Mouse (Mus musculus) mature B cell (primary cell): ENCODE data around the gene Cntn2.

Source experiments
- in situ Hi-C: fragments of 300-500 bp; cut with MboI; formaldehyde crosslinking; loops from 2 replicates; pipeline ENCODE4 v1.14.3; 2019

Gene Cntn2

DNA sequence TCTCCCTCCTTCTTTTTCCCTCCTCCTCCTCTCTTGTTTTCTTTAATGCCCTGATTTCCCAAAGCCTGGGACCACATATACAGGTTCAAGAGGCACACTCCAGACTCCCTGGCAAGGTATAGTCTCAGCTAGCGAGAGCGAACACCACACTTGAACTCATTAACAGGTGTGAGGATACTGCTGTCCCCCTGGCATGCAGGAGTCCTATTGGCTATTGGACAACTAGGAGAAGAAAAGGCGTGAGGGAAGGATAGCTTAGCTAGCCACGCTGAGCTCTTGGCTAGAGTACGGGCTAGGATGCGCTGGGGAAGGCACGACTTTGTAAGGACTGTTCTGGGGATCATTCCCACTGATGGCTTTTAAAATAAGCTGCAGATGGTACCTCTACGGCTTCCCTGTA, 30.9 kb downstream of the Cntn2 start:
- in situ Hi-C loops = no loop called here

DNA sequence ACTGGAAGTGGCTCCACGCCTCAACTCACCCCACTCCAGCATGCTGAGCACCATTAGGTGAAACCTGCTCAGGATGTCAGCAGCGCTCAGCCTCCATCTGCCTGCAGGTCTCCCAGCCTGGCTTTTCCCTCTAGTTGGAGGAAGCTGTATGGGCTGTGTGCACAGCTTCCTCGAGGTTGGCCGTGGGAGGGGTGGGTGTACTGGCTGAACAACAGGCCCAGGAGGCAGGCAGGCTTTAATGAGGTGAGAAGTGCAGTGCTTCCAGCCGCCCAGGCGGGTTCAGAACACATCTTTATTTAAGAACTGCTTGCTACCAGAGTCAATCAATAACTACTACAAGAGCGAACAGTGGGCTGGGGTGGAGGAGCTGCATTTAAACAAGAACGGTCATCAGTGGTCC, 31.5 kb downstream of the Cntn2 start:
- in situ Hi-C loops = no loop called here

GRCm38 (mm10) chr1:132509771-132510170, 33.3 kb downstream of the Cntn2 start:
- in situ Hi-C loops = no loop called here

DNA sequence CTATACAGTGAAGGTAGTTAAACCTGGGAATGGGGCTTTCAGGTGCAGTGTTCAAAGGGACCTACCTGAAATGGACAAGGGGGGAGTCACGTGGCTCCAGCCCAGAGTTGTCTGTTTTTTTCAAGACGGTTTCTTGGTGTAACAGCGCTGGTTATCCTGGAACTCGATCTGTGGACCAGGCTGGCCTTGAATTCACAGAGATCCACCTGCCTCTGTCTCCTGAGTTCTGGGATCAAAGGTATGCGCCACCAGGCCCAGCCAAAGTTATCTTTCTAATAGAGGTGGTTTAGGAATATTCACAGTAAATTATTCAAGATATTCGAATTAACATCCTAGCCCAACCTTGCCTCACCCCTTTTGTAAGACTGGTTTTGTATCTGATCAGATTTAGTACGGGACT, 36.4 kb downstream of the Cntn2 start:
- in situ Hi-C loops = no loop called here

DNA sequence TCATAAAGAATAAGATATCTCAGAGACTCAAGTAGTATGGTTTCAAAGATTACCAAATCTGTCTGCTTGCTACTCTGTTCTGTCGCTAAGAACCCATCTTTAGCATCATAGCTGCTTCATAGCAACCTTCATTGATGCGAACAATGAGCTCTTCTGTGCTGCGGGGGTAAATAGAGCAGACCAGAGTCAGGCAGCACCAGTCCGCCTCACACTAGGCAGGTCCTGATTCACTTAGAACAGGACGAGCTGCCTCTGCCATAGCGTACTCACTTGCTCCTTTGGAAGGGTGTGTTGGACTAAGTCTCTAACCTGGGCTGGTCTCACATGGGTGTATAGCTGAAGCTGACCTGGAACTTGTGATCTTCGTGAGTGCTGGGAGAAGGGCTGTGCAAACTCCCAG, 37.0 kb downstream of the Cntn2 start, which contains the start of gene Tmem81:
Gene Tmem81, plus strand, starts transcription at position 173 of the 400 bp plus-strand sequence.
- in situ Hi-C loops = no loop called here

DNA sequence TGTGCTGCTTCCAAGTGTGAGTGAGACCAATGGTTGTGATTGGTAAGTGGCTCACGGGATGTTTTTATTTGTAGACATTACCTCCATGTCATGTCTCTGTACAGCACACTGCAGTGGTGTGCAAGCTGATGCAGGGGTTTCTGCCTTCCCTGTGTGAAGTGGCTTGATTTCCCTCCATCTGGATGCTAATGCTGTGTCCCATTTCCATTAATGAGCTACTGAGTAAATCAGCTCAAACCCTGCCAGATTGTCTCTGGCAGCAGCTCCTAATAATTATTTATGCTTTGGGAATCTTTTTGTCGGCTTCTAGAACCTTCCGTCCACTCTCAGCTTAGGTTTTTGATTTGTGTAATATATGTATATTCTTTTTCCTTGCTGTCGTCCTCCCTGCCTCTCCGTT, 37.9 kb downstream of the Cntn2 start:
- in situ Hi-C loops = no loop called here

DNA sequence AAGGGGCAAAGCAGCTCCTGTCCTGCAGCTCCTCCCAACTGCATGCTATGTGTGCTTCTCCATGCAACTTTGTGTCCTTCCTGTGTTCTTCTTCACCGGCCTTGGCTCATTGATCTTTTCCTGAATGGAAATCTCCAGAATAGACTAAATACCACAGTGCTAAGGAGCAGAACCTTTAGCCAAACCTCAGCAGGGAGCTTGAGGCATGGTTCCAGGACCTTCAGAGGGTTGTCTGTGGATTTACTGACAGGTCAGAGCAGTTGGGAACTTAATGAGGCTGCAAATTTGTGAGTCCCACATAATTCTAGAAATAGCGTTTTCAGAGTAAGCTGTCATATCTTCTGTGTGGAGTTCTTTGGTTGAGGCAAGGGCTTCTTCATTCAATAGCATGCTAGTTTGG, 42.5 kb downstream of the Cntn2 start:
- in situ Hi-C loops = no loop called here

DNA sequence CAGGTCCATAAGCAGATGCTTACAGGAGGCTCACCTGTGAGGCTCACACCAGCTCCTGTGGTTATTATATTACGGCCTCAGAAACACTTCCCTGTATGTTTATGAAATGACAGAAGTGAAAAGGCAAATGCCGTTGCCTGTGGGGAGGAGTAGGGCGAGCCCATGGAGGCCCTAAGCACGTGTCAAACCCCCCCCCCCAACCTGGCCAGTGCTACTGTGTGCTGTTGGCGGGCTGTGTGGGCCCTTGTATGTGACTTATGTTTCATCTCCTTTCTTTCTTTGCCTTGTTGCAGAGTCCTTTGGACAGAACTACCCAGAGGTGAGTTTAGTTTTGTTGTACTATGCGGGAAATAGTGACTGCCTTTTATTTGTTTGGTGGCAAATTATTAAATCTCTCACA, 59.3 kb downstream of the Cntn2 start:
- in situ Hi-C loops = no loop called here

- in situ Hi-C loops = no loop called here
These were observed 59.8 kb downstream of the Cntn2 start for GRCm38 (mm10) chr1:132483234-132483633.

GRCm38 (mm10) chr1:132481619-132482018, 61.4 kb downstream of the Cntn2 start:
- in situ Hi-C loops = no loop called here

GRCm38 (mm10) chr1:132479438-132479837, 63.6 kb downstream of the Cntn2 start:
- in situ Hi-C loops = loop anchor here (10.0 kb wide), 1 partner anchor 115 kb away; no protein-coding TSS in a partner anchor

DNA sequence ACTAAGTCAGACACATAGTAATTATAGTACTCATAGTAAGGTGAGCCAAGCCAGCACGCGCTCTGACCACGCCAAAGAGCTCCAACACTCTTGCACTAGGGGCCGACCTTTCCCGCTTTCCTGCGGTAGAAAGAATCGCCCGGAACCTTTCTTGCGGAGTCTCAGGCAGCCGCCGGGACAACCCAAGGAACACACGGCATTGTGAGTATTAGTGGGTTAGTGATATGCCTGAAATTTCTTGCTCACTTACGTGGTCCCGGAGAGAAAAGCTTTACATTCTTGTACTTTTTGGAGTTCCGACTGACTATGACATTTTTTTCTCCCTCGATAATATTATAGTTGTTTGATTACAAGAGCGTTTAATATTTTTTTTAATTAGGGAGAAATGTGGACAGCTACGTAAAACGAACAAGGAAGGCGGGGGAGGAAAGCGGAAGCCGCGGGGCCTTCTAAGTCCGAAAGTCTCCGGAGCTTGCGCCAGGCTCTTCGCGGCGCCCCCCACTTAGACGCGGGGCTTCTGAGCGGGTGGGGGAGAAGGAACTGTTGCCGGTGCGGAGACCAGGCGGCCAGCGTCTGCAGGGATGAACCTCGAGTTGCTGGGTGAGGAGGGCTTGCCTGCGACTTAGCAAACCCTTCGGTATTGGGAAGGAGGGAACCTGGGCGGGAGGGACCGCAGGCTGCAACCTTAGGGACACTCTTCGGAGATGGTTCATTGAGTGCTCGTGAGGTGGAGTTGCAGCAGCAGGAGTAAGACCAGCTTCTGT, 65.9 kb downstream of the Cntn2 start, which contains the start of gene Rbbp5:
Gene Rbbp5, plus strand, starts transcription at position 438 of the 764 bp plus-strand sequence.
- in situ Hi-C loops = loop anchor here (10.0 kb wide), 1 partner anchor 112 kb away; no protein-coding TSS in a partner anchor

DNA sequence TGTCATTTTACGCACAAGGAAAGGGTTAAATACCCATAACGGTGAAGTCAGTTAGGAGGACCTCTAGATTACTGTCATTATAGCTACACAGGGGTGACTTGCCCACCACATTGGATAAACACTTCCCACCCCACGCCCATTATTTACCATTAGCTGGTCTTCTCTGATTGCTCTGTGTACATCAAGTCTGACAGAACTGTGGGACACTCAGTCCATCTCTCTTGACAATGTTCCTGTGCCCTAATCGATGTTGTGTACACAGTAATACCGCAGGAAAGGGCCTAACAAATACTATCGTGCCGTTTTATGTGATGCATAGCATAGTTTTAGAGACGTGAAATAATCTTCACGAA, 66.5 kb downstream of the Cntn2 start:
- in situ Hi-C loops = loop anchor here (10.0 kb wide), 1 partner anchor 112 kb away; no protein-coding TSS in a partner anchor

GRCm38 (mm10) chr1:132474496-132474895, 68.6 kb downstream of the Cntn2 start:
- in situ Hi-C loops = loop anchor here (10.0 kb wide), 1 partner anchor 110 kb away; no protein-coding TSS in a partner anchor

DNA sequence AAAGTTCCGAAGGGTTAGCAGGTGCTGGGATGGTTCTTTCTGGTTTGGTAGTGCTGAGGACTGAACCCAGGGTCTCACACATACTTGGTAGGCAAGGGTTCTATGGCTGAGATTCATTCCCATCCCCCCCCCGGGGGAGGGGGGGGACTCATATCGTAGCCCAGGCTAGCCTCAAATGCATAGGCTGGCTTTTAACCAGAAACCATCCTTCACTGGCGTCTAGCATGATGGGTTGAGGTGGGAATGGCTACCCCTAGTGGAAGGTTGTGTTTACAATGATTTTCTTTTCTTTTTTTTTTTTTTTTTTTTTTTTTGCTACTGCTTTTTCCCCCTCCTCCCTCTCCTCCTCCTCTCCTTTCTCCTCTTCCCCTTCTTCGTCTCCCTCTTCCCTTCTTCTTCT, 70.5 kb downstream of the Cntn2 start:
- in situ Hi-C loops = loop anchor here (10.0 kb wide), 1 partner anchor 108 kb away; no protein-coding TSS in a partner anchor

- in situ Hi-C loops = loop anchor here (10.0 kb wide), 1 partner anchor 107 kb away; no protein-coding TSS in a partner anchor
These were observed 71.6 kb downstream of the Cntn2 start for GRCm38 (mm10) chr1:132471499-132471898.

DNA sequence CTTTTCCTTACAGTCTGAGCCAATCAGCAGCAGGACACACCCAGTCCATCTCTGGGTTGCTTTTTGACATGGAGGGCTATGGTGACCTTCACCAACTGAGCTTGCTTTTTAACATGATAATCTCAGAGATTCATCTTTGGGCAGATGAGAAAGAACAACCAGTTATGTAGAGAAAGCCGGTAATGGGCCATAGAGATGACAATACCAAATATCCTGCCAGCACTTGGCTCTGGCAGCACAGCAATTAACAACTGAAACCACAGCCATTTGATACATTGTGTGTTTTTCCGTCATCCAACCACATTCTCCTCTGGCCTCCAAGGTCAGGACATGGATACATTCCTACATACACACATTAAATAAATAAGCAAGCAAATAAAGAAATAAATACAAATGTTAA, 72.0 kb downstream of the Cntn2 start:
- in situ Hi-C loops = loop anchor here (10.0 kb wide), 1 partner anchor 106 kb away; no protein-coding TSS in a partner anchor

DNA sequence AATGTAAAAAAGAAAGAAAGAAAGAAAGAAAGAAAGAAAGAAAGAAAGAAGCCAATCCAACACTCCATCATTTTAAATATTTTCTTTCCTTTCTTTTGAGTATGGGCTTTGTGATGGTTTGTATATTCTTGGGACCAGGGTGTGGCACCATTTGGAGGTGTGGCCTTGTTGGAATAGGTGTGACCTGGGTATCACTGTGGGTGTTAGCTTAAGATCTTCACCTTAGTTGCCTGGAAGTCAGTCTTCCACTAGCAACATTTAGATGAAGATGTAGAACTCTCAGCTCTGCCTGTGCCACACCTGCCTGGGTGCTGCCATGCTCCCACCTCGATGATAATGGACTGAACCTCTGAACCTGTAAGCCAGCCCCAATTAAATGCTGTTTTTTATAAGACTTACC, 73.0 kb downstream of the Cntn2 start:
- in situ Hi-C loops = loop anchor here (10.0 kb wide), 1 partner anchor 105 kb away; no protein-coding TSS in a partner anchor

DNA sequence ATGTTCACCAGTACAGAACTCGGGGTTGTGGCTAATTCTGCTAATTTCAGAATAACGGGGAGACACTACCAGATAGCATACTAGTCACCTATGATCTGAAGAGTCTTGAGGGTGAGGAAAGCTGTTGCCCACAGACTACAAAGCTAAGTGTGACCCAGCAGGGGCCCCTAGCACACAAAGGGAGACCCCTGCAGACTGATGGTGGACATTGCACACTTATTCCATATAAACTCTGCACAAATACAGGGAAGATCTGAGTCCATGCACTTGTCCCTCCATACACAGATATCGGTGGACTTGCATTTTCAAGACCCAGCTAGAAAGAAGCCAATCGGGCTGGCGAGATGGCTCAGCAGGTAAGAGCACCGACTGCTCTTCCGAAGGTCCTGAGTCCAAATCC, 73.5 kb downstream of the Cntn2 start:
- in situ Hi-C loops = no loop called here

- in situ Hi-C loops = no loop called here
These were observed 74.1 kb downstream of the Cntn2 start for GRCm38 (mm10) chr1:132468926-132469325.

DNA sequence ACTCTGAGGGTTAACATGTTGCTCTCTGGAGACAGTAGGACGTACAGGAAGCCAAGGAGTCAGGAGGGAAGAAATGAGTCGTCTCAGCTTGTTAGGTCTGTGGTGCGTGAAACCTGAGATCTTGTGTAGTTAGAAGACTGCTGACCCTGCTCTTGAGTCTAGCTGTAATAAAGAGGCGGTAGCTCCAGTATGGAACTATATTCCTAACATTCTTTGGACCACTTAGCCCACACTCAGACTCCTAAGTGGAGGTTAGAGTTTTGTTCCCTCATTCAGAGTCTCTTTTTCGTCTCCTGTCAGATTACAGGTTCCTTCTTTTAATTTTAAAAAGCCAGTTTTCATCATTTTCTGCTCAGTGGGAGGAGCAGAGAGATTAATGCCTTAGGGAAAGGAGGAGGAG, 78.4 kb downstream of the Cntn2 start:
- in situ Hi-C loops = no loop called here
